Mouse (Mus musculus): ENCODE results near the gene Gigyf1. TPM values are rescaled to one million over a fixed set of nuclear protein-coding genes. Genes with fewer than 3 reads are reported as not detected.

The Gigyf1 gene
- total and polyA plus RNA-seq, 2 experiments from 2014 or later, result 10.6 to 25.2 TPM

- Histone ChIP-seq H3K4me2 (ENCODE audit: low read depth) (peak overlapping the region; percentile 46), H3K4me3 (ENCODE audit: low read depth, low read length) (peak overlapping the region; percentile 27), H3K4me1 (ENCODE audit: insufficient read depth) (no peaks in the 10 kb centered on the region), H3K27me3 (ENCODE audit: insufficient read depth, low read length) (no peaks in the 10 kb centered on the region), H3K9me3 (ENCODE audit: low read length) (no peaks in the 10 kb centered on the region), H3K9ac (peak overlapping the region; percentile 33), H3K36me3 (ENCODE audit: insufficient read depth) (no peaks in the 10 kb centered on the region), H3K27ac (ENCODE audit: low read depth, low read length) (no peak overlapping the region)
- DNase-seq, result peak; percentile 43
- peak; percentile 64 for ATAC-seq
- WGBS, result 11% methylated on average over 27 of the region's 27 CpGs
- peak; percentile 41 for TF ChIP-seq CTCF (IDR thresholded peaks at IDR 0.05; ENCODE audit: low read depth)
These were observed 56.1 kb downstream of the Gigyf1 start for GRCm38 (mm10) chr5:137574470-137574901.

Small RNAs within 50 kb of the gene (microRNA-seq; reads per million reads assigned to microRNA genes)
- gene Mir6418, result 2.7 to 3.4 reads per million in 2 experiments

Other genes with a start within 250 kb of the Gigyf1 start
- 48.4 and 73.2 TPM in 2 replicates for gene Ache, start 231.0 kb upstream of the Gigyf1 start, total RNA-seq (2014; rRNA removed)
- 44.3 and 69.1 TPM in 2 replicates for gene Ache, start 231.0 kb upstream of the Gigyf1 start, polyA plus RNA-seq (2015; fragmentation: Nextera tagmentation; extraction: Ambion mirVana)
- gene Ufsp1, start 223.9 kb upstream of the Gigyf1 start, total RNA-seq (2014; rRNA removed), result 15.2 and 16.2 TPM in 2 replicates
- 15.8 and 23.4 TPM in 2 replicates for gene Ufsp1, start 223.9 kb upstream of the Gigyf1 start, polyA plus RNA-seq (2015; fragmentation: Nextera tagmentation; extraction: Ambion mirVana)
- 136 and 153 TPM in 2 replicates for gene Srrt, start 210.9 kb upstream of the Gigyf1 start, total RNA-seq (2014; rRNA removed)
- 52.3 and 55.6 TPM in 2 replicates for gene Srrt, start 210.9 kb upstream of the Gigyf1 start, polyA plus RNA-seq (2015; fragmentation: Nextera tagmentation; extraction: Ambion mirVana)
- 10.8 and 11.4 TPM in 2 replicates for gene Trip6, start 204.1 kb upstream of the Gigyf1 start, total RNA-seq (2014; rRNA removed)
- gene Trip6, start 204.1 kb upstream of the Gigyf1 start, polyA plus RNA-seq (2015; fragmentation: Nextera tagmentation; extraction: Ambion mirVana), result 9.9 and 11.6 TPM in 2 replicates
- gene Slc12a9, start 185.0 kb upstream of the Gigyf1 start, total RNA-seq (2014; rRNA removed), result 19.3 and 21.8 TPM in 2 replicates
- 12.5 and 18.4 TPM in 2 replicates for gene Slc12a9, start 185.0 kb upstream of the Gigyf1 start, polyA plus RNA-seq (2015; fragmentation: Nextera tagmentation; extraction: Ambion mirVana)
- gene Ephb4, start 168.4 kb upstream of the Gigyf1 start, total RNA-seq (2014; rRNA removed), result 8.9 and 12.7 TPM in 2 replicates
- gene Ephb4, start 168.4 kb upstream of the Gigyf1 start, polyA plus RNA-seq (2015; fragmentation: Nextera tagmentation; extraction: Ambion mirVana), result 3.5 and 4.9 TPM in 2 replicates
- gene Zan, start 41.5 kb upstream of the Gigyf1 start, total RNA-seq (2014; rRNA removed), result 0.31 and 0.62 TPM in 2 replicates
- 0.08 and 0.14 TPM in 2 replicates for gene Zan, start 41.5 kb upstream of the Gigyf1 start, polyA plus RNA-seq (2015; fragmentation: Nextera tagmentation; extraction: Ambion mirVana)
- 79.1 and 80.6 TPM in 2 replicates for gene Pop7, start 16.0 kb upstream of the Gigyf1 start, total RNA-seq (2014; rRNA removed)
- gene Pop7, start 16.0 kb upstream of the Gigyf1 start, polyA plus RNA-seq (2015; fragmentation: Nextera tagmentation; extraction: Ambion mirVana), result 99.2 and 110 TPM in 2 replicates
- not detected in 2 replicates for gene Epo, start 14.7 kb downstream of the Gigyf1 start, total RNA-seq (2014; rRNA removed)
- gene Epo, start 14.7 kb downstream of the Gigyf1 start, polyA plus RNA-seq (2015; fragmentation: Nextera tagmentation; extraction: Ambion mirVana), result not detected in 2 replicates
- 1,237 and 1,339 TPM in 2 replicates for gene Gnb2, start 15.0 kb downstream of the Gigyf1 start, total RNA-seq (2014; rRNA removed)
- gene Gnb2, start 15.0 kb downstream of the Gigyf1 start, polyA plus RNA-seq (2015; fragmentation: Nextera tagmentation; extraction: Ambion mirVana), result 766 and 769 TPM in 2 replicates
- gene Actl6b, start 35.0 kb downstream of the Gigyf1 start, total RNA-seq (2014; rRNA removed), result 234 and 254 TPM in 2 replicates
- gene Actl6b, start 35.0 kb downstream of the Gigyf1 start, polyA plus RNA-seq (2015; fragmentation: Nextera tagmentation; extraction: Ambion mirVana), result 256 and 281 TPM in 2 replicates
- 12.6 and 16.3 TPM in 2 replicates for gene Tfr2, start 51.3 kb downstream of the Gigyf1 start, total RNA-seq (2014; rRNA removed)
- 9.4 and 11.7 TPM in 2 replicates for gene Tfr2, start 51.3 kb downstream of the Gigyf1 start, polyA plus RNA-seq (2015; fragmentation: Nextera tagmentation; extraction: Ambion mirVana)
- gene Mospd3, start 82.5 kb downstream of the Gigyf1 start, total RNA-seq (2014; rRNA removed), result 4.9 and 5.8 TPM in 2 replicates
- gene Mospd3, start 82.5 kb downstream of the Gigyf1 start, polyA plus RNA-seq (2015; fragmentation: Nextera tagmentation; extraction: Ambion mirVana), result 61.5 and 67.9 TPM in 2 replicates
- 13.1 and 22.5 TPM in 2 replicates for gene Pcolce, start 95.2 kb downstream of the Gigyf1 start, total RNA-seq (2014; rRNA removed)
- 18.1 and 20.3 TPM in 2 replicates for gene Pcolce, start 95.2 kb downstream of the Gigyf1 start, polyA plus RNA-seq (2015; fragmentation: Nextera tagmentation; extraction: Ambion mirVana)
- 0.23 and 0.24 TPM in 2 replicates for gene Fbxo24, start 110.5 kb downstream of the Gigyf1 start, total RNA-seq (2014; rRNA removed)
- gene Fbxo24, start 110.5 kb downstream of the Gigyf1 start, polyA plus RNA-seq (2015; fragmentation: Nextera tagmentation; extraction: Ambion mirVana), result 0.09 and 0.10 TPM in 2 replicates
- 3.3 and 5.6 TPM in 2 replicates for gene Lrch4, start 110.6 kb downstream of the Gigyf1 start, total RNA-seq (2014; rRNA removed)
- gene Lrch4, start 110.6 kb downstream of the Gigyf1 start, polyA plus RNA-seq (2015; fragmentation: Nextera tagmentation; extraction: Ambion mirVana), result 11.3 and 12.8 TPM in 2 replicates
- gene Gm20605, start 110.6 kb downstream of the Gigyf1 start, total RNA-seq (2014; rRNA removed), result 3.6 and 6.1 TPM in 2 replicates
- gene Gm20605, start 110.6 kb downstream of the Gigyf1 start, polyA plus RNA-seq (2015; fragmentation: Nextera tagmentation; extraction: Ambion mirVana), result 1.9 and 2.4 TPM in 2 replicates
- gene Sap25, start 122.8 kb downstream of the Gigyf1 start, total RNA-seq (2014; rRNA removed), result 4.4 and 4.6 TPM in 2 replicates
- 1.8 TPM in 2 replicates for gene Sap25, start 122.8 kb downstream of the Gigyf1 start, polyA plus RNA-seq (2015; fragmentation: Nextera tagmentation; extraction: Ambion mirVana)
- 0.31 and 0.76 TPM in 2 replicates for gene Irs3, start 127.2 kb downstream of the Gigyf1 start, total RNA-seq (2014; rRNA removed)
- gene Irs3, start 127.2 kb downstream of the Gigyf1 start, polyA plus RNA-seq (2015; fragmentation: Nextera tagmentation; extraction: Ambion mirVana), result 0.08 and 0.29 TPM in 2 replicates
- gene Agfg2, start 166.2 kb downstream of the Gigyf1 start, total RNA-seq (2014; rRNA removed), result 18.7 and 22.1 TPM in 2 replicates
- gene Agfg2, start 166.2 kb downstream of the Gigyf1 start, polyA plus RNA-seq (2015; fragmentation: Nextera tagmentation; extraction: Ambion mirVana), result 12.6 and 15.0 TPM in 2 replicates
- gene Nyap1, start 223.1 kb downstream of the Gigyf1 start, total RNA-seq (2014; rRNA removed), result 251 and 252 TPM in 2 replicates
- gene Nyap1, start 223.1 kb downstream of the Gigyf1 start, polyA plus RNA-seq (2015; fragmentation: Nextera tagmentation; extraction: Ambion mirVana), result 42.0 and 48.9 TPM in 2 replicates
- gene Tsc22d4, start 227.2 kb downstream of the Gigyf1 start, total RNA-seq (2014; rRNA removed), result 120 and 135 TPM in 2 replicates
- gene Tsc22d4, start 227.2 kb downstream of the Gigyf1 start, polyA plus RNA-seq (2015; fragmentation: Nextera tagmentation; extraction: Ambion mirVana), result 112 and 134 TPM in 2 replicates

Measured in forebrain, postnatal 0 days (tissue).